Mouse (Mus musculus) macrophage (primary cell): Measurements from ENCODE around the gene Methig1. TPM values are rescaled to one million over a fixed set of nuclear protein-coding genes. Genes with fewer than 3 reads are reported as not detected.
"Not testable (repeated sequence)": the region's sequence is repeated elsewhere in the genome, so short reads cannot be mapped to it uniquely, and the experiment has no call there.

Source experiments
- H3K27ac ChIP-seq: fragments of 350-480 bp; formaldehyde crosslinking; 2 replicates; pipeline ENCODE4 v1.9.0; 2021
- H3K36me3 ChIP-seq: fragments of 350-480 bp; formaldehyde crosslinking; 2 replicates; pipeline ENCODE4 v1.9.0; 2021; ENCODE audit errors: inconsistent target
- H3K4me3 ChIP-seq: fragments of 350-480 bp; formaldehyde crosslinking; 2 replicates; pipeline ENCODE4 v1.9.0; 2021; ENCODE audit errors: inconsistent target
- H3K79me2 ChIP-seq: fragments of 350-480 bp; formaldehyde crosslinking; 2 replicates; pipeline ENCODE4 v1.9.0; 2021; ENCODE audit errors: inconsistent target
- WGBS: methylation state at CpG from one replicate; pipeline ENCODE4 v1.1.7; 2026; ENCODE audit warnings: inconsistent platforms; ENCODE audit not compliant: missing documents; 5-methylcytosine and 5-hydroxymethylcytosine counted together
- polyA plus RNA-seq: library from polyadenylated mRNA; stranded (reverse); fragments of 250-400 nt; gene quantifications from 3 replicates; pipeline ENCODE4 v1.2.4, GENCODE M21; 2018; ENCODE audit warnings: inconsistent platforms

Methig1 gene
- polyA plus RNA-seq, 1 experiment from 2014 or later: not detected

DNA sequence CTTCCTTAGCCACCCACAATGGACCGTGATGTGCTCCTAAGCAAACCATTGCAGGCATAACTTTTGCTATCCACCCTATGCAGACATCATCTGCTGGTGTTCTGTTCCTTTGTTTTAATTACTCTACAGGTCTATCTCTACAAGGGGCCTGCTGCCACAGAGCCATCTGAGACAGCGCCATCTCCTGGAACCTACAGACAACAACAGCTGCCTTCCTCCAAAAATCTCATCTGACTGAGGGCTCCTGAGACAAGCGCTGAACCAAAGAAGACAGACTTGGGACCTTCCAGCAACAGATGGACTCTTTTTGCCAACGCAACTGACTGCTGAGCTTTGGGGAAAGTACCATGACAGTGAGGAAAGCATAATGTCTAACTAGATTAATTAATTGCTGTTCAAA is 24.9 kb upstream of the Methig1 start:
- not testable (repeated sequence) for H3K4me3 ChIP-seq, H3K79me2 ChIP-seq, H3K27ac ChIP-seq, H3K36me3 ChIP-seq
- no CpG with 5 or more reads among the region's 4 CpGs for WGBS

DNA sequence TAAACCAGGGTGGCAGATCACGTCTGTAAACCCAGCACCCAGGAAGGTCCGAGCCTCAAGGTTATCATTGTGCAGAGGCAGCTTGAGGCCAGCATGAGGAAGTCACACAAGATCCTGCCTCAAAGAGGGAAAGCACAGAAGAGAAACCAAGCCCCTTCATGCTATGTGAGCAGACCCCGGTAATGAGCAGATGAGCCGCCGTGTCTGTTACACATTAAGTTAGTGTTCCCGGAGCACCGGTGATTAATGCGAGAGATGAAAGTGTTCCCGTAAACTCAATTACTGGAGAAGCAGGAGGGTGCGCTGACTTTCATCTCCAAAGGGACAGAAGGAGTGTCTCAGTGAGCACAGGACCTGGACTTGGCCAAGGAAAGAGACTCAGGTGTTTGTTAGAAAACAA is 23.6 kb upstream of the Methig1 start:
- H3K79me2 ChIP-seq, H3K4me3 ChIP-seq, H3K36me3 ChIP-seq, H3K27ac ChIP-seq: not testable (repeated sequence)
- WGBS: 94% methylated on average over 4 of the region's 10 CpGs

DNA sequence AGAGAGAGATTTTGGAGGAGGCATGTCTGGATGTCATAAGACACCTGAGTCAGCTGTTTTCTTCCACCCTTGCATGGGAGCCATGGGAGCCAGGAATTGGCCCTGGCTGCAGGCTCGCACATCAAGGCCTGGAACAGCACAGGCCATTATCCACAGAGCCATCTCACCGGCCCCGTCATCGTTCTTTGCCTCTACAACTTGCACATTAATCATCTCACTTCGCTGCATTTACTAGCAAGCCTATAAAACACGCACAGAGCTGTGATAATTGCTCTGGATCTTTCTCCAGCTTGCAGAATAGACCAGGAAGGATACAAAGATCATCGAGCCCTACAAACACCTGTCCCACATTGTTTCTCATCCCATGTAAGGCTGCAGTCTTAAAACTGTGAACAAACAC is 22.2 kb upstream of the Methig1 start:
- Histone ChIP-seq H3K27ac (no peak overlapping the region), H3K79me2 (no peaks in the 10 kb centered on the region), H3K36me3 (no peaks in the 10 kb centered on the region), H3K4me3 (no peak overlapping the region)
- 94% methylated on average over 7 of the region's 7 CpGs for WGBS

DNA sequence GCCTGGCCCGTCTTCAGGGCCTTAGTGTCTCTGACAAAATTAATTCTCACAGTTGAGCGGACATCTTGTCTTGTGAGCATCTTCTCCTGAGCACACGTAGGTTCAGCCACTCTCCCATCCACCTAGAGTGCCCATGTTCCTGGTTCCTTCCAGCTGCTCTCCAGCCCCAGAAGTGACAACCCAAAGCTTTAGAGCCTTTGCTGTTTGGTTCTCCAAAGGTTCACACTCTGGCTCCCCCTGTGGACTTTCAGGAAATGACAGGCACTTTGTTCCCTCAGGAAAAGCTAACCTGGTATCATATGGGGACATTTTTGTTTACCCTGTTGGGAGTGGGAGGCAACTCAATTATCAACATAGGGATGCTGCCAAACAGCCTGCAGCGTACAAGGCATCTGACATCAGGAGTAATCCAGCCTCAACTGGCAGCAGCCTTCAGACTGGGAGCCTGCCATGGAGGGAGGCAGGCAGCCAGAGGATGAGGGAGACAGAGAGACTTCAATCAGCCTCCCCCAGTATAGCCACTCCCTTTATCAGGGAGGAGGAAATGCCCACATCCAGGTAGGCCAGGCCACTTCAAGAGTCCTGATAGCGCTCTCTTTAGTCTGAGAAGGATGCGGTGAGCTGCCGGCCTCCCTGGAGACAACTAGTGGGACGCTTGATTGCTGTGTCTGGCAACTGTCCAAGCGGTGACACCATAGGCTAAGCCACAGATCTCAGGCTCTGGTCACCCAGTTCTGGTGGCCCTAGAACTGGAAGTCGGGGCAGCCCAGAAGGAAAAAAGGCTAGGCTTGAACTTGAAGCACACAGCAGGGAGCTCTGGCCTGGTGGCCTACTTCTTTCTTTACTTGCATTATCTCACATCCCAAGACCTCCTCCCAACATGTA is 20.6 kb upstream of the Methig1 start:
- H3K4me3 ChIP-seq, H3K79me2 ChIP-seq, H3K27ac ChIP-seq, H3K36me3 ChIP-seq: not testable (repeated sequence)
- WGBS: no CpG with 5 or more reads among the region's 10 CpGs

DNA sequence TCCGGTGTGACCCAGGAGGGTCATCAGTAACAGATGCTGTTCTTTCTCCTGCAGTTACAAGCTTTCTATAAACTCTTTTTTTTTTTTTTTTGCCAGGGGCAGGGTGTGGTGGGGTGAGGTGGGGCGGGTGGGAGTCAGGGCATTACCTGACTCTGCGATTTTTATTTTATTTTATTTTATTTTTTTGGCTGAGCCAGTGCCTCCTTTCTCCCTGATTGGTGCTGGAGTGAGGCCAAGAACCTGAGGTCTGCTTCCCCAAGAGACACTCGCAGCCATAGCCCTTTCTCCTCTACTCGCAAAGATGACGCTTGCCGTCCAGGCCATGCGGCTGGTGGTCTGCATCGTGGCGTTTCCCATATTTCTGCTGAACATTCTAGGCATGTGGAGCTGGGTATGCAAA is 18.3 kb upstream of the Methig1 start, which contains the start of gene Mettl7a3:
Gene Mettl7a3 (plus strand): TSS at position 301 of the 400 bp plus-strand sequence.
- Histone ChIP-seq H3K4me3 (no peak within 1 kb of the TSS), H3K27ac (no peak within 1 kb of the TSS), H3K36me3 (no peaks in the 10 kb centered on the region), H3K79me2 (no peaks in the 10 kb centered on the region)
- 80% methylated on average over 10 of the region's 10 CpGs for WGBS

DNA sequence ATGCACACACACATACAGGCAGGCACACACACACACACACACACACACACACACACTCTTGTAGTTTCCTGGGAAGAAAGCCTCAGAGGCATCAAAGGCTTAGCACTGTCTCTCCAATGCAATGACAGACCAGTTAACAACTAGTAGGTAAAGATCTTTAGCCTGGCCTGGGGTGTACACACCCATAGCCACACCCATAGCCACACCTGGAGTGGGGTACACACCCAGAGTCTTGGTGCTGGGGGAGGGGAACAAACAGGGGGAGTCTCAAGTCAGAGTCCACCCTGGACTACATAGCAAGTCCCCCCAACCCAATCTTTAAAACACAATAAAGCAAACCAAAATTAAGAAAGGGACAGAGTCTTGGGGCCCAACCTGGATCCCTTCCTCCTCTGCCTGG is 15.6 kb upstream of the Methig1 start:
- H3K36me3 ChIP-seq, H3K27ac ChIP-seq, H3K4me3 ChIP-seq, H3K79me2 ChIP-seq: not testable (repeated sequence)

DNA sequence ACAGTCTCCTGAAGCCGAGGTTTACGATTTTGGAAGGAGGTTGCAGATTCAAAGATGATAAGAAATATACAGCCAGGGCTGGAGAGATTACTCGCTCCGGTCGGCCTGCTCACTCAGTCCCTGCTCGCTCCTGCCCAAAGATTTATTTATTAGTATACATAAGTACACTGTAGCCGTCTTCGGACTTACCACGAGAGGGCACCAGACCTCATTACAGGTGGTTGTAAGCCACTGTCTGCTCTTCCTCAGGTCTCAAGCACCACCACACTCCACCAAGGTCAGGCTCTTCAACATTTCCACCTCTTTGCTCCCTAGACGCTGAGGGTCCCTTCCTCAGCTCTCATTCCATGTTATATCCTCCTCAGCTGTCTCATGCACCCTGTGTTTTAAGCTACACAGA is 15.1 kb upstream of the Methig1 start:
- not testable (repeated sequence) for H3K79me2 ChIP-seq, H3K36me3 ChIP-seq, H3K4me3 ChIP-seq, H3K27ac ChIP-seq
- 47% methylated on average over 1 of the region's 10 CpGs for WGBS

DNA sequence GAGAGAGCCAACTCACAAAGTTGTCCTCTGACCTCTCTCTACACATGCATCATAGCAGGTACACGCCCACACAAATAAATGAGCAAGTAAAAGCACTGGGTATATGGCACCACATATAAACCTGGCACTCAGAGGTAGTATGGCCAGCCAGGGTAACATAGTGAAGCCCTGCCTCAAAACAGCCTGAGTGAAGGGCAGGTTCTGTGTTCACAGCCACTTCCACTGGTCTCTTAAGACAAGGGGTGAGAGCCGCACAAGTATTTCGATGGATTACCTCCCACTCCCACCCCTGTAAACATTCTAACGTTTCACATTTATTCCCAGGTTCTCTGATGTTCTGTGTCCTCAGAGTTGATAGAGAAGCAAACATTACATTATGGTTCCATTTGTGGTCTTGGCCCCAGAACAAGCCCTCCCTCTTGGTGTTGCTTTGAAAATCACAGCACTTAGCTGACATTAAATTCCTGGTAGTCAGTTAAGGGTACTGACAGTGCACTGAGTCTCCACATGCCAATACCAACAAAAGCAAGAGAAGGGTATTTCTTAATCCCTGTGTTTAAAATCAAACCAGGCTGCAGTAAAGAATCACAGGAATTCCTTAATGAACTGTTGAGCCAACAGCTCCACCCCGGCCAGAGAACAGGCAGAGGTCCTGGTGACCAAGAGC is 11.5 kb upstream of the Methig1 start:
- H3K4me3 ChIP-seq, H3K36me3 ChIP-seq, H3K79me2 ChIP-seq, H3K27ac ChIP-seq: not testable (repeated sequence)
- 74% methylated on average over 3 of the region's 5 CpGs for WGBS

DNA sequence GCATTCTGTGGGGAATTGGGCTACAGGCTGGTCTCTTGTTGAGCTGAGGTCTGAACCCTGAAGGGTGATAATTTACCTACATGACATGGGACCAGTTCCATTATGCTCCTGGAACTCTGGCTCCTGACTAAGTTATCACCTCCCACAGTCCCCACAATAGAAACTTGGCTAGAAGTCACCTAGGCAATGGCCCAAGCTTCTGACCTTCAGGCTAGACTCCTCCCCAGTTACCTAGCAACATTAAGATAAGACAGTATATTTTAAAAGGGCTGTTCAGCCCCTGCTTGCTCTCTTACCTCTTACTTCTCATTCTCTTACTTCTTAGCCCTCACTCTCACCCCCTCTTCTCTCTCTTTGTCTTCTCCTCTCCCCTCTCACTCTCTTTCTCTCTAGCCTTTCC is 7.5 kb upstream of the Methig1 start:
- Histone ChIP-seq H3K4me3 (no peak overlapping the region), H3K79me2 (no peaks in the 10 kb centered on the region), H3K27ac (no peak overlapping the region), H3K36me3 (no peaks in the 10 kb centered on the region)

DNA sequence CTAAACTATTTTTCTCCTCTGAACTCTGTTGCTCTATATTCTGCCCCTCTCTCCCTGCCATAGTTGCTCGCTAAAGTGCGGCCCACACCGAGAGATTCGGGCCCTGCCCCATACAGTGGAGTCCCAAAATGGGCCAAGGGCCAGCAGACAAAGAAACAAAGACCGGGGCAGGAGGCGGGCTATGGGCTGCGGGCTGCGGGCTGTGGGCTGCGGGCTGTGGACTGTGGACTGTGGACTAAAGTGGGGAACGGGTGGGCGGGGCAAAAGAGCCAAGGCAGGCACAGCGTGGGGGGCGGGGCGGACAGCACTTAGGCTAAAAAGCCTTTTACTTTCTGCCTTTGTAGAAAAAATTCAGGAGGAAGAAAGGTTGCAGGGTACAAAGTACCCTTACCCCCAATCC is 6.2 kb upstream of the Methig1 start:
- Histone ChIP-seq H3K27ac (no peak overlapping the region), H3K79me2 (no peaks in the 10 kb centered on the region), H3K36me3 (no peaks in the 10 kb centered on the region), H3K4me3 (no peak overlapping the region)
- WGBS: 72% methylated on average over 7 of the region's 14 CpGs

DNA sequence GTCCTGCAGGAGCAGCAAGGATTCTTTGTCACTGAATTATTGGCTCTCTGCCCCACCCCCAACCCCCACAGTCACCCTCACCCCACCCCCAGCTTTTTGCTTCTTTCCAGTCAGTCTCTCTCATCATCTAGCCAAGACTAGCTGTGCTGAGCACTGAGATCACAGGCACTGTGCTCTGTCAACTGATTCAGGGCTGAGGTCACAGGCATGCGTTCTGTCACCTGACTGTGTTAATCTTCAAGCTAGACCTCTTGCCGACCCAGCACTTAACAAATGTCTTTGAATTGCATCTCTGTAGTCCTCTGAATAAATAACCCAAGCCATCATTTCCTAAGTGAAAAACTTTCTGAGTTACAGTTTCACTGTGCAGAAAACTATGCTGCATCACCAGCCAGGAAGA is 3.5 kb upstream of the Methig1 start:
- Histone ChIP-seq H3K36me3 (no peaks in the 10 kb centered on the region), H3K27ac (peak overlapping the region; percentile 61), H3K79me2 (no peaks in the 10 kb centered on the region), H3K4me3 (no peak overlapping the region)
- 73% methylated on average over 2 of the region's 2 CpGs for WGBS

DNA sequence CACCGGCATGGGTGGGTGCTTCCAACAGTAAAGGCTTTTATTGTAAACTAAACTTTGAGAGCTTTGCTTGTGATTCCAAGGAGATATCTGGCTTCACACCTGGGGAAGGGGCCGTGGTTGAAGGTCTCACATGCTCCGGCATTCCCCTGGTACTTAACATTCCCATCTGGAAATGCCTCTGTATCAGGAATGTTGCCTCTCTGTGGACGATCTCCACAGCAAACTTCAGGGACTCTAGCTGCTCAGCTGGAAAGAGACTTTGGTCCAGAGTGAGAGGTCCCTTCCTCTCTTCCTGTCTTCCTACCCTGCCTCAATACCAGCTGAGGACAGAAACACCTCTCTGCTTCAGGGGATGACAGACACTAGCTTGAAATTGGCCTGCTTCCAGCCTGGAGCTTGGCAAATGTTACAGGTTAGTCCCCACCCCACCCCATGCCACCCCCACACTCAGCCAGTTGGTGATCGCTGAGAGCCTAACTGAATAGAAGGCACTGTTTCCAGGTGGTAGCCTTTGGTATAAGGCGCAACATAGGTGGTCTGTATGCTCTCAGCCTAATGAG is 1.4 kb upstream of the Methig1 start:
- no peaks in the 10 kb centered on the region for H3K36me3 ChIP-seq
- WGBS: 93% methylated on average over 6 of the region's 6 CpGs
- H3K4me3 ChIP-seq: no peak overlapping the region
- no peak overlapping the region for H3K27ac ChIP-seq
- no peaks in the 10 kb centered on the region for H3K79me2 ChIP-seq

DNA sequence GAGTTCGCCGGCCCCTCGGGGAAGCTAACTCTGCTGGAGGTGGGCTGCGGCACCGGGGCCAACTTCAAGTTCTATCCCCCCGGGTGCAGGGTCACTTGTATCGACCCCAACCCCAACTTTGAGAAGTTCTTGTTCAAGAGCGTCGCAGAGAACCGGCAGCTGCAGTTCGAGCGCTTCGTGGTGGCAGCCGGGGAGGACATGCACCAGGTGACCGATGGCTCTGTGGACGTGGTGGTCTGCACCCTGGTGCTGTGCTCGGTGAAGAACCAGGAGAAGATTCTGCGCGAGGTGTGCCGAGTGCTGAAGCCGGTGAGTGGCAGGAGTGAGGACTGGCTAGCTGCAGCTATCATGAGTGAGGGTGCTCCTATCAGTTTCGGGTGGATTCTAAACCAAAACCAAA is 450 bp downstream of the Methig1 start:
- H3K79me2 ChIP-seq, H3K4me3 ChIP-seq, H3K36me3 ChIP-seq, H3K27ac ChIP-seq: not testable (repeated sequence)
- WGBS: 92% methylated on average over 2 of the region's 22 CpGs

DNA sequence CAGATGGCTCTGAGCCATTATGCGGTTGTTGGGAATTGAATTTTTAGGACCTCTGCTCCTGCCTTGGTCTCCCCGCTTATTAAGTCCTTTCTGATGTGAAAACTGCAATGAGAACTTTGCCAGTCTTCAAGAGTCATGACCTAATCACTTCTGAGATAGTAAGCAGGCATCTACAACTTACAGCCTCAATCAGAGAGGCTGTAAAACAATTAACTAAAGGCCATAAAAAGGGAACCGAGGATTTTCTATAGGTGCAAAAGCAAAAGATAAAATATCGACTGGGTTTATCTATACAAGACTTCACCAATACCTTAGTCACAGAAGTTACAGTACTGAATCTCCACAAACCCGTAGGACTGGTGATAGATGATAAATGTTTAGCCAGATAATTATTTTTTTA is 2.9 kb downstream of the Methig1 start:
- no peak overlapping the region for H3K4me3 ChIP-seq
- no peaks in the 10 kb centered on the region for H3K36me3 ChIP-seq
- H3K79me2 ChIP-seq: no peaks in the 10 kb centered on the region
- H3K27ac ChIP-seq: no peak overlapping the region
- WGBS: 84% methylated on average over 5 of the region's 5 CpGs

DNA sequence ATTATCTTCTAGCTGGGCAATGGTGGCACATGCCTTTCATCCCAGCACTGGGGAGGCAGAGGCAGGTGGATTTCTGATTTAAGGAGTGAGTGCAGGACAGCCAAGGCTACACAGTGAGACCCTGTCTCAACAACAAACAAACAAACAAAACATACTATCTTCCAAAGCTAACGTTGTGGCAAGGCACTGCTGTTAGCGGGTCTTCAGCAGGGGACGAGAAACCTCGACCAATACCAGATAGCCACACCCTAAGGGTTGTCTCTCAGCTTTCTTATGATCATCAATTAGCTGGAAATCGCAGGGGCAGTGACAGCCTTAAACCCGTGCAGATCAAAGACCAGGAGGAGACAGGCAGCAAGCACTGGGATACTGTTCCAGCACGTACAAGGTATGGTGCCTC is 11.3 kb downstream of the Methig1 start, which contains the start of gene Higd1c:
Gene Higd1c (plus strand): TSS at position 301 of the 400 bp plus-strand sequence.
- no peak within 1 kb of the TSS for H3K27ac ChIP-seq
- H3K4me3 ChIP-seq: no peak within 1 kb of the TSS
- WGBS: 86% methylated on average over 7 of the region's 7 CpGs
- no peaks in the 10 kb centered on the region for H3K36me3 ChIP-seq
- no peaks in the 10 kb centered on the region for H3K79me2 ChIP-seq
